Mouse (Mus musculus) heart, adult 10 weeks (tissue): ENCODE measurements around the gene Bcl6. TPM values are rescaled to one million over a fixed set of nuclear protein-coding genes. Genes with fewer than 3 reads are reported as not detected.

ENCODE experiments used
- polyA plus RNA-seq: library from polyadenylated mRNA; stranded (reverse); fragments of 350-450 nt; fragmentation: Illumina TruSeq; extraction: RNeasy Lipid Tissue Mini Kit (QIAGEN cat#74804); gene quantifications from one replicate; pipeline ENCODE4 v1.2.3, GENCODE M21; 2014; ENCODE audit warnings: low read depth, low replicate concordance

The Bcl6 gene
- polyA plus RNA-seq = 15.7 TPM

GRCm38 (mm10) chr16:23988466-23989208, at the start of gene Bcl6, which contains the start of gene Gm37419:
Bcl6 (minus strand) TSS chr16:23988852.
Gm37419 (plus strand) TSS chr16:23988482.

GRCm38 (mm10) chr16:23932294-23932693, 56.4 kb downstream of the Bcl6 start, which contains the start of gene Rtp2:
Rtp2 (minus strand) TSS chr16:23932394.

Other genes with a start within 250 kb of the Bcl6 start
- not detected for gene Sst, start 97.9 kb downstream of the Bcl6 start, polyA plus RNA-seq
- not detected for gene Rtp2, start 56.5 kb downstream of the Bcl6 start, polyA plus RNA-seq
- not detected for gene Gm37419, start 370 bp downstream of the Bcl6 start, polyA plus RNA-seq